Mouse (Mus musculus): ENCODE measurements around the gene Strc. TPM values are rescaled to one million over a fixed set of nuclear protein-coding genes. Genes with fewer than 3 reads are reported as not detected.

Strc gene
- not detected for polyA plus RNA-seq (2014; fragmentation: Illumina TruSeq; extraction: RNeasy Lipid Tissue Mini Kit (QIAGEN cat#74804); ENCODE audit: low read depth, low replicate concordance)

GRCm38 (mm10) chr2:121386961-121387575 is at the start of gene Strc:
Gene Strc, minus strand, starts transcription at chr2:121387168.

GRCm38 (mm10) chr2:121413387-121414042 is 26.5 kb upstream of the Strc start, which contains the start of the genes Pdia3 and Catsper2:
Gene Pdia3, plus strand, starts transcription at chr2:121413775.
Gene Catsper2, minus strand, starts transcription at chr2:121413792.

GRCm38 (mm10) chr2:121357494-121357893 is 29.5 kb downstream of the Strc start, which contains the start of gene Ckmt1:
Gene Ckmt1, plus strand, starts transcription at chr2:121357714.

GRCm38 (mm10) chr2:121354820-121355592 is 32.0 kb downstream of the Strc start, which contains the start of gene Ppip5k1:
Gene Ppip5k1, minus strand, starts transcription at chr2:121355396.

Other genes with a start within 250 kb of the Strc start
- 22.6 TPM for gene Adal, start 246.7 kb downstream of the Strc start, polyA plus RNA-seq (2014; fragmentation: Illumina TruSeq; extraction: RNeasy Lipid Tissue Mini Kit (QIAGEN cat#74804); ENCODE audit: low read depth, low replicate concordance)
- gene Lcmt2, start 246.5 kb downstream of the Strc start, polyA plus RNA-seq (2014; fragmentation: Illumina TruSeq; extraction: RNeasy Lipid Tissue Mini Kit (QIAGEN cat#74804); ENCODE audit: low read depth, low replicate concordance), result 1.1 TPM
- gene Tubgcp4, start 216.5 kb downstream of the Strc start, polyA plus RNA-seq (2014; fragmentation: Illumina TruSeq; extraction: RNeasy Lipid Tissue Mini Kit (QIAGEN cat#74804); ENCODE audit: low read depth, low replicate concordance), result 50.3 TPM
- gene Zscan29, start 216.0 kb downstream of the Strc start, polyA plus RNA-seq (2014; fragmentation: Illumina TruSeq; extraction: RNeasy Lipid Tissue Mini Kit (QIAGEN cat#74804); ENCODE audit: low read depth, low replicate concordance), result 7.7 TPM
- 38.4 TPM for gene Trp53bp1, start 115.8 kb downstream of the Strc start, polyA plus RNA-seq (2014; fragmentation: Illumina TruSeq; extraction: RNeasy Lipid Tissue Mini Kit (QIAGEN cat#74804); ENCODE audit: low read depth, low replicate concordance)
- gene Map1a, start 97.6 kb downstream of the Strc start, polyA plus RNA-seq (2014; fragmentation: Illumina TruSeq; extraction: RNeasy Lipid Tissue Mini Kit (QIAGEN cat#74804); ENCODE audit: low read depth, low replicate concordance), result 0.92 TPM
- gene Ppip5k1, start 31.8 kb downstream of the Strc start, polyA plus RNA-seq (2014; fragmentation: Illumina TruSeq; extraction: RNeasy Lipid Tissue Mini Kit (QIAGEN cat#74804); ENCODE audit: low read depth, low replicate concordance), result 11.1 TPM
- gene Ckmt1, start 29.5 kb downstream of the Strc start, polyA plus RNA-seq (2014; fragmentation: Illumina TruSeq; extraction: RNeasy Lipid Tissue Mini Kit (QIAGEN cat#74804); ENCODE audit: low read depth, low replicate concordance), result not detected
- 841 TPM for gene Pdia3, start 26.6 kb upstream of the Strc start, polyA plus RNA-seq (2014; fragmentation: Illumina TruSeq; extraction: RNeasy Lipid Tissue Mini Kit (QIAGEN cat#74804); ENCODE audit: low read depth, low replicate concordance)
- gene Catsper2, start 26.6 kb upstream of the Strc start, polyA plus RNA-seq (2014; fragmentation: Illumina TruSeq; extraction: RNeasy Lipid Tissue Mini Kit (QIAGEN cat#74804); ENCODE audit: low read depth, low replicate concordance), result 346 TPM
- gene Ell3, start 57.1 kb upstream of the Strc start, polyA plus RNA-seq (2014; fragmentation: Illumina TruSeq; extraction: RNeasy Lipid Tissue Mini Kit (QIAGEN cat#74804); ENCODE audit: low read depth, low replicate concordance), result 3.8 TPM
- 71.2 TPM for gene Serf2, start 62.0 kb upstream of the Strc start, polyA plus RNA-seq (2014; fragmentation: Illumina TruSeq; extraction: RNeasy Lipid Tissue Mini Kit (QIAGEN cat#74804); ENCODE audit: low read depth, low replicate concordance)
- gene Hypk, start 66.1 kb upstream of the Strc start, polyA plus RNA-seq (2014; fragmentation: Illumina TruSeq; extraction: RNeasy Lipid Tissue Mini Kit (QIAGEN cat#74804); ENCODE audit: low read depth, low replicate concordance), result 40.1 TPM
- gene Serinc4, start 69.6 kb upstream of the Strc start, polyA plus RNA-seq (2014; fragmentation: Illumina TruSeq; extraction: RNeasy Lipid Tissue Mini Kit (QIAGEN cat#74804); ENCODE audit: low read depth, low replicate concordance), result 2.7 TPM
- 34.3 TPM for gene Mfap1b, start 86.9 kb upstream of the Strc start, polyA plus RNA-seq (2014; fragmentation: Illumina TruSeq; extraction: RNeasy Lipid Tissue Mini Kit (QIAGEN cat#74804); ENCODE audit: low read depth, low replicate concordance)
- 36.1 TPM for gene Mfap1a, start 119.5 kb upstream of the Strc start, polyA plus RNA-seq (2014; fragmentation: Illumina TruSeq; extraction: RNeasy Lipid Tissue Mini Kit (QIAGEN cat#74804); ENCODE audit: low read depth, low replicate concordance)
- 3.6 TPM for gene Wdr76, start 119.6 kb upstream of the Strc start, polyA plus RNA-seq (2014; fragmentation: Illumina TruSeq; extraction: RNeasy Lipid Tissue Mini Kit (QIAGEN cat#74804); ENCODE audit: low read depth, low replicate concordance)

Measured in testis, adult 10 weeks (tissue).